Mouse (Mus musculus) liver, postnatal 0 days (tissue): ENCODE measurements around the gene Kctd10.

ENCODE experiments used
- CTCF ChIP-seq: sonication (generic); IDR thresholded peaks from 2 replicates; pipeline ENCODE4 v1.5.1; 2016; ENCODE audit warnings: antibody characterized with exemption, low read depth
- EP300 ChIP-seq: IDR thresholded peaks from 2 replicates; pipeline ENCODE4 v1.6.1; 2016; ENCODE audit warnings: antibody characterized with exemption, low read depth, mild to moderate bottlenecking

- no peak for TF ChIP-seq CTCF
- no peak for TF ChIP-seq EP300
Measured at GRCm38 (mm10) chr5:114378936-114379335, 1.4 kb downstream of the Kctd10 start.
